Mouse (Mus musculus) midbrain, embryonic 15.5 days (tissue): ENCODE data around the gene Isy1. TPM values are rescaled to one million over a fixed set of nuclear protein-coding genes. Genes with fewer than 3 reads are reported as not detected.

Experiments used
- ATAC-seq: fragments of 200-750 bp; cut with Nextera tagmentation; replicated peaks from 2 replicates; pipeline ENCODE4 v1.8.0; 2017; ENCODE audit warnings: moderate TSS enrichment
- H3K27ac ChIP-seq: fragments of 300-500 bp; sonication (generic); 2 replicates; pipeline ENCODE4 v1.5.1; 2015; ENCODE audit warnings: mild to moderate bottlenecking, inconsistent platforms
- H3K27me3 ChIP-seq: fragments of 300-500 bp; sonication (generic); replicated peaks from 2 replicates; pipeline ENCODE4 v1.6.1; 2015; ENCODE audit warnings: inconsistent platforms
- H3K36me3 ChIP-seq: fragments of 300-500 bp; sonication (generic); replicated peaks from 2 replicates; pipeline ENCODE4 v1.6.1; 2015; ENCODE audit warnings: inconsistent platforms
- H3K4me1 ChIP-seq: fragments of 300-500 bp; sonication (generic); 2 replicates; pipeline ENCODE4 v1.6.1; 2015; ENCODE audit warnings: inconsistent platforms
- H3K4me2 ChIP-seq: fragments of 300-500 bp; sonication (generic); 2 replicates; pipeline ENCODE4 v1.6.1; 2015; ENCODE audit warnings: inconsistent platforms, mild to moderate bottlenecking, moderate library complexity
- H3K4me3 ChIP-seq: fragments of 300-500 bp; sonication (generic); 2 replicates; pipeline ENCODE4 v1.5.1; 2015; ENCODE audit warnings: mild to moderate bottlenecking, inconsistent platforms
- H3K9ac ChIP-seq: fragments of 300-500 bp; sonication (generic); 2 replicates; pipeline ENCODE4 v1.6.1; 2015; ENCODE audit warnings: mild to moderate bottlenecking, inconsistent platforms
- H3K9me3 ChIP-seq: fragments of 300-500 bp; sonication (generic); 2 replicates; pipeline ENCODE4 v1.6.1; 2016; ENCODE audit warnings: inconsistent platforms
- WGBS: fragments of 180-500 bp; shearing (Covaris S2); methylation state at CpG from one replicate; pipeline ENCODE4 v1.1.7; 2015; ENCODE audit warnings: mixed read lengths; 5-methylcytosine and 5-hydroxymethylcytosine counted together
- polyA plus RNA-seq: library from polyadenylated mRNA; unstranded; fragments of >200 nt; fragmentation: Nextera tagmentation; extraction: Ambion mirVana; gene quantifications from 2 replicates; pipeline ENCODE4 v1.2.1, GENCODE M21; 2015

Gene Isy1
- polyA plus RNA-seq, 1 experiment from 2014 or later: 20.9 TPM

DNA sequence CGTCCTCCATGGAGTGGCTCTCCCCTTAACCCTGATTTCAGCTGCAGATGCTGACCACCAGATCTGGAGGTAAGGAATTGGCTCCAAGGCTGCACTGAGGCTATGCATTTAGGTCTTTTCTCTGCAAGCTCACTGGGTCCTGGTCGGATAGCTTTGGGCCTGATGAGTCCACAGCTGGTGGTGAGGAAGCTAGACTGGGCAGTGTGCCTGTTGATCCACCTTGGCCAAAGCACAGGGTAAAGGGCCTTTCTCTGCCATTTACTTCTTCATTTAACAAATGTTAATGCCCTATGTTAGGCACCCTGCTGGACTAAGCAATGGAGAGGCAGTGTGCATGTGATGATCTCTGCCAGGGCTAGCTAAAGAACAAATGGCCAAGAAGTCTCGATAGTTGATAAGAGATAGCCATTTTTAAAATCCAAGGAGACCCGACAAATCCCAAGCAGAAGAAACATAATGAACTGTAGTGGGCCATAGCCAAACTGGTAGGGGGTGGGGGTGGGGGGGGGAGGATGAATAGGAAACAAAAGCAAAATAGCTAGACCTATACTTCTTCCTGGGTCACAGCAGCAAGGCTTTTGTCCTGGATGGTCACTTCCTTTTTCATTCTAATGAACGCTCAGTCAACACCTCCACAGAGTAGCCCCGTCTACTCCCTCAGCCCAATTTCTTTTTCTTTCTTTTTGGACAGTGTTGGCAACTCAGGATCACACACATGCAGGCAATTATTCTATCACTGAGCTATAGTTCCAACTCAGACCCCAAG lies 43.0 kb downstream of the Isy1 start:
- 60% methylated on average over 6 of the region's 6 CpGs for WGBS

DNA sequence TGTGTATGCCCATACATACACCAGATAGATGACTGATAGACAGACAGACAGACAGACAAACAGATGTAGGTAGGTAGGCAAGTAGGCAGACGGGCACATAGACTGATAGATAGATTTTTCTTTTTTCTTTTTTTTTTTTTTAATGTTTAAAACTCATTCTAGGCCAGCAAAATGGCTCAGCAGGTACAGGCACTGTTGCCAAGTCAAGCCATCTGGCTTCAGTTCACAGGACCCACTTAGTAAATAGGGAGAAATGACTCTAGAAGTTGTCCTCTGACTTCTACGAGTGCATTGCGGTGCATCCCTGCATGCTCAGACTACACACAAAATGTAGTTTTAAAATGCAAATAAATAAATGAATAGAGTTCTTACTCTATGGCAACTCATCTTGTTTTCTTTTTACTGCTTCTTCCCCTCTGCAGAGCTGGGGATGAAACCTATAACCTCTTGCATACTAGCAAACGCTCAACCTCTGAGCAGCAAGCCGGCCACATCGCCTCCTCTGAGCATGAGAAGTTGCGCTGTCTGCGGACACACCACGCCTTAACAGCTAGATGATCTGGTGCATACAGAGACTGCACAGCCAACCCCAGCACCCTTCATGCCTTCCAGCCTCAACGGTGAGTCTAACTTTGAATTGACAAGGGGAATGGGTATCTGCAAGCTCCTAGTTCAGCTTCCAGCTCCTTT lies 44.6 kb downstream of the Isy1 start:
- no peaks in the 10 kb centered on the region for H3K27me3 ChIP-seq
- WGBS: 95% methylated on average over 10 of the region's 10 CpGs
- ATAC-seq: no peak

More for the DNA sequence above, 43.0 kb downstream of the Isy1 start:
- Histone ChIP-seq H3K4me1 (no peaks in the 10 kb centered on the region), H3K27ac (no peak overlapping the region), H3K36me3 (peaks cover 9% of the 10 kb centered on the region; the same call in 1 of the 2 replicates), H3K9me3 (no peaks in the 10 kb centered on the region), H3K4me3 (no peak overlapping the region), H3K27me3 (no peaks in the 10 kb centered on the region), H3K9ac (no peak overlapping the region), H3K4me2 (no peak overlapping the region)
- no peak for ATAC-seq

DNA sequence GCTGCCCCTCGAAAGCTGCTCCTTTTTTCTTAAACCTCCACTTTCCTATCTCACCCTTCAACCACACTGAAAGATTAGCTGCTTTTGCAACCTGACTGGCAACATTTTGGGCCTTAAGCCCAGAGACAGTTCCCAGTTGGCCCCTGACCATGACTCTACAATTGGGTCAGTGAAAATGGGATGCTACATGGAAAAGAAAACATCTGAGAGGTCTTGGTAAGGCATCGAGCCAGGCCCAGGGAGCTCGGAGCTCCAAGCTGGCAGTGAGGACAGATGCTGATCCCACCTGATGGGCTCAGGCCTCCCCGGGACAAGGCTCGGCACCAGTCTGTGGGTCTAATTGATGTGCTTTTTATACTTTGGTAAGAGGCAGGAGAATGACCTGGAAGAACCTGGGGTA lies 46.8 kb downstream of the Isy1 start:
- ATAC-seq: no peak
- Histone ChIP-seq H3K4me1 (peaks cover 9% of the 10 kb centered on the region), H3K9me3 (no peaks in the 10 kb centered on the region), H3K4me3 (no peak overlapping the region), H3K27ac (no peak overlapping the region), H3K36me3 (peaks cover 9% of the 10 kb centered on the region; the same call in 1 of the 2 replicates), H3K4me2 (no peak overlapping the region), H3K9ac (no peak overlapping the region), H3K27me3 (no peaks in the 10 kb centered on the region)
- 94% methylated on average over 5 of the region's 5 CpGs for WGBS

More for the DNA sequence above, 44.6 kb downstream of the Isy1 start:
- Histone ChIP-seq H3K4me3 (no peak overlapping the region), H3K27ac (no peak overlapping the region), H3K9me3 (no peaks in the 10 kb centered on the region), H3K36me3 (peaks cover 9% of the 10 kb centered on the region; the same call in 1 of the 2 replicates), H3K4me1 (peaks cover 8% of the 10 kb centered on the region), H3K9ac (no peak overlapping the region), H3K4me2 (no peak overlapping the region)

DNA sequence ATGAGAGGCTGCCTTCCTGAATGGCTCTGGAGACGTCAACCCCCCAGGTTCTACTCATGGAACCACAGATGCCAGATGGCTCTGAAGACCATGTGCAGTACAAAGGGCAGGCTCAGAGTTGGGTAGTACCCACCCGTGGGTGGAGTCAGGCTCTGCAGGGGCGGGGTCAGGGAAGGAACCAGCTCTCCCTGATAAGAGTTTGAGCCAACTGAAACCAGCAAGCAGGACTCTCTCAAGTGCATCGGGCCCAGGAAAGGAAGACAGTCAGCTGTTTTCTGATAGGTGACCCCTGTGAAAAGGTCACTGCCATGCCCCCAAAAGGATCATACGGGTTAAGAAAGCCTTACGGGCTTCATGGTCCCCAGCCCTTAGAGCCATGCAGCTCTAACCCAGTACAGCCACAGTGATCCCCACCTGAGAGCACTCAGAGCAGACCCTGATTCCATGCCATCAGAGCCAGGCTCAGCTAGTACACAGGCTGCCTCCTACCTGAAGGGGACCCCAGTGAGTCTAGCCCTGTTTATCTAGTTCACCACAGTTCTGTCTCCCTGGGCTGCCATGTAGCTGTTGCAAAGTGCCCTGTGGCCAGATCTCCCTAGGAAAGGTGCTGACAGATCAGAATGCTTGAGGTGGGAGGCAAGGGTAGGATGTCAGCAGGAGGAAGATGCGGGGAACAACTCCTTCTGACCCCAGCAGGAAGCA lies 47.7 kb downstream of the Isy1 start:
- Histone ChIP-seq H3K9ac (no peak overlapping the region), H3K27ac (no peak overlapping the region), H3K4me2 (no peak overlapping the region), H3K9me3 (no peaks in the 10 kb centered on the region), H3K27me3 (no peaks in the 10 kb centered on the region), H3K36me3 (peaks cover 9% of the 10 kb centered on the region; the same call in 1 of the 2 replicates), H3K4me1 (peaks cover 9% of the 10 kb centered on the region), H3K4me3 (no peak overlapping the region)
- 79% methylated on average over 7 of the region's 7 CpGs for WGBS
- ATAC-seq: no peak

DNA sequence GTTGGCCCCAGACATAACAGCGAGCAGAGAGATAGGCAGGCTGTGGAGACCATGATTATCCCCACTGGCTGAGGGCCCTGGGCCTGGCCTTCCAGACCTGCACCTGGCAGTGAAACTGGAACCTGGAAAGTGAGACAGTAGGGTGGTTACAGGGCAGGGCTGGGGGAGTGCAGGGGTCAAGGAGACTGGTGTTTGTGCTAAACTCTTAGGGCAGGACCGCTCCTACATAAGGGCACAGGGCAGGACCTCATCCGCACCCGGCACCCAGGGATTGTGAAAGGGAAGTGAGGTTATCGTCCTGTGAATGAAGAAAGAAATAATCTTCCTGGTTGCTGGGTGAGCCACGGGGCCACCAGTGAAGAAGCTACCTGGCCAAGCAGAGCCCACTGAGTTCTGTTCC lies 48.8 kb downstream of the Isy1 start:
- peaks cover 9% of the 10 kb centered on the region; the same call in 1 of the 2 replicates for H3K36me3 ChIP-seq
- H3K9me3 ChIP-seq: no peaks in the 10 kb centered on the region
- H3K4me3 ChIP-seq: no peak overlapping the region
- no peak overlapping the region for H3K9ac ChIP-seq
- peaks cover 9% of the 10 kb centered on the region for H3K4me1 ChIP-seq
- 94% methylated on average over 6 of the region's 6 CpGs for WGBS
- no peak overlapping the region for H3K4me2 ChIP-seq
- ATAC-seq: no peak
- H3K27ac ChIP-seq: no peak overlapping the region
- H3K27me3 ChIP-seq: no peaks in the 10 kb centered on the region

DNA sequence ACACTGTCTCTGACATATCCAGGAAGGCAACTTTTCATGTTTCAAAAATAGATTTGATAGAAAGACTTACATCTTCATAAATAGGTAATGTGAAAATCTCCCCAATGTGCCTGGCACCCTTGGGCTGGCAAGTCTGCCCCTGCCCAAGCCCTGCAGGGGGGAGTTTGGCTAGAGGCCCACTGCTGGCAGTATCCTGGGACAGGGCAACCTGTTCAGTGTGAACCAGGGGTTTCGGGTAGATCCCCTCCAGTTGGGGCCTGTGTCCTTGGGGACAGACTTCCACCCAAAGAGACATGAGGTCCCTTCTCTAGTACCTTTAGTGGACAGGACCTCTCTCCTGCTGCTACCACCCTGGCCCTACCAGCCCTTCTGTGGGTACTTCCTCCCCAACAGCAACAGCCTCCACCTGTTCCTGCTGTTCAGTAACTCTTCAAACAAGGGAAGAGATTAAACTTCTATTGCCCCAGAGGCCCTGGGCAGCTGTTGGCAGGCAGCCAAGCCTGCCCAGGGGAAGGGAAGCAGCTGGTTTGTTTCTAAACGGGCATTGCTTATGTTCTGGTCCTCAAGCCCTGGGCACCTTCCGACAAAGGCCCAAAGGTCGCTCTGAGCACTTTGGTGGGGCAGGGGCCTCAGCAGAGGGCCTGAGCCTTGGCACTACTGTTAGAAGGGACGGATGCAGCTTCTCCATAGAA lies 49.6 kb downstream of the Isy1 start:
- Histone ChIP-seq H3K9me3 (no peaks in the 10 kb centered on the region), H3K4me3 (no peak overlapping the region), H3K4me1 (peaks cover 9% of the 10 kb centered on the region), H3K4me2 (no peak overlapping the region), H3K9ac (no peak overlapping the region), H3K36me3 (peaks cover 9% of the 10 kb centered on the region; the same call in 1 of the 2 replicates), H3K27me3 (no peaks in the 10 kb centered on the region), H3K27ac (0 out of 2 replicates have a peak overlapping the region, but pooled peaks have one; percentile 31)
- 49% methylated on average over 5 of the region's 5 CpGs for WGBS
- ATAC-seq: no peak

DNA sequence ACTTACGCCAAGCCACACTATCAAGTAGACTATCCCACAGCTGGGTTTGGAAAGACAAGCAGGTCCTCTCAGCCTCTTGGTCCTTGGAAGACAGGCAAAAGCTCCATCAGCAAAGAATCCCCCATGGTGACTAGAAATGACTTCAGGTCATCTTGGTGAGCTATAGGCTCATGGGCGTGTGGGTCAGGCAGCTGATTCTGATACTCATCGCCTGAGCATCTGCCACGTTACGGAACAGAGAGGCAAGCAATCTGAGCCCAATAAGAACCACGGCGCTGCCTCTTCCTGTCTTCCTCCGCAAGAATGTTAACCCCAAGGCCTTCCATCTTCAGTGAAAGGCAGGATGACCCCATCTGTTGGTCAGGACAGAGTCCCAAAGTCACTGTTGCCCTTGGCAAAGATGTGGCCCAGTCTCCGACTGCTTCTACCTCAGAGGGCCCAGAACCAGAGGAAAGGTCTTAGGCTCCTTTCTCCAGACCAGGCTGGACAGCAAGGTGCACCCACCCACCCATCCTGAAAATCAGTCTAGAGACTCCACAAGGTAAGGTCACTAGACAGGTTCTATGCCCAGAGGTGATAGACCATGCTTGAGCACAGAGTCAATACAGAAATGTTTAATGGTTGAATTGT lies 50.2 kb downstream of the Isy1 start:
- Histone ChIP-seq H3K36me3 (peaks cover 9% of the 10 kb centered on the region; the same call in 1 of the 2 replicates), H3K27ac (no peak overlapping the region), H3K9me3 (no peaks in the 10 kb centered on the region), H3K9ac (no peak overlapping the region), H3K4me1 (peaks cover 9% of the 10 kb centered on the region), H3K27me3 (no peaks in the 10 kb centered on the region), H3K4me2 (no peak overlapping the region), H3K4me3 (no peak overlapping the region)
- 95% methylated on average over 9 of the region's 9 CpGs for WGBS
- no peak for ATAC-seq

DNA sequence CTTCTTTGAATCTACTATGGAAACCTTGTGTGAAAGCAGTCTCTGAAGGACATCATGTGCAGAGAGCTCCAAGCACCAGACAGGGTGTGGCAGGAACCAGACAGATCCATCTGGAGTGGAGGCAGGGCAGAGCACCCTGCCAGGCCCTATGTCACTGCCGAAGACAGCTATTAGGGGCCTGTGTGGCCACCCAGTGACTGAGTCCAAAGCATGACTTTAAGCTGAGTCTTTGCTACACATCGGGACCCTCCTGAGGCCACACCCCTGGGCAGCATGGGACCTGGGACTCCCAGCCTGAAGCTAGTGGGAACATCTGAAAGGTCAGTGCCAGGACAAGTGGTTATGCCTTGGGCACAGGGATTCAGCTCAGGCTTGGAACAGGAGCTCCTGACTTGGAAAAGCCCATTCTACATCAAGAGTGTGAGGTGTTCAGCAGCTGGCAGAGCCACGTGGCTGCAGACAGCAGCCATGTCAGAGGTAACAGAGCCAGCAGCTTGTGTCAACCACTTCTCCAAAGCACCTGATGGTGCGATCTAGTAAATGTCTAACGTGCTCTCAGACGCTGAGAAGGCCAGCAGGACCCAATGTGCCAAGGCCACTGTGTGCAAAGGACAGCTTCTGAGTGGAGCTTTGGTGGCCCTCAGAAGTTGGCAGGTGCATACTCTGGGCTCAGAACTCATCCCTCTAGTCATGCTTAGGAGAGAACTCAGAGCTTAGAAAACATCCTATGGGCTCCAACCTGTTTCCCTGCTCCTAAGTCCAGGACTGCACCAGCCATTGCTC lies 51.3 kb downstream of the Isy1 start:
- Histone ChIP-seq H3K4me1 (peaks cover 9% of the 10 kb centered on the region), H3K4me2 (no peak overlapping the region), H3K27me3 (no peaks in the 10 kb centered on the region), H3K4me3 (no peak overlapping the region), H3K27ac (no peak overlapping the region), H3K9me3 (no peaks in the 10 kb centered on the region), H3K9ac (no peak overlapping the region), H3K36me3 (peaks cover 6% of the 10 kb centered on the region; the same call in 1 of the 2 replicates)
- ATAC-seq: no peak
- 90% methylated on average over 6 of the region's 6 CpGs for WGBS

DNA sequence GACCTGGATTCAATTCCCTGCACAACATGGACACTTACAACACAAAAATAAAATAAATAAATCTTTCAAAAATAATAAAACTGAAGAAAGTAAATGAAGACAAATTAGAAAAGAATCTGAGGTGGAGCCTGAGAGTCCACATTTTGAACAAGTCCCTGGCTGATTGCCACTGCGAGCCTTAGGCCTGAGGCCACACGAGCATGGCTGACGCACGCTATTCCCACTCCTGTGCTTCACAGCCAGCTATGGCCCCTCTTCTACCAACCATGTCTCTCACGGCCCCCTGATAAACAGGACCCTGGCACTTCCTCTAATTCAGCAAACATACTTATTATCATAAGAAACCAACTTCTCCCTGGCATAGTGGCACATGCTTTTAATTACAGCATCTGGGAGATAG lies 52.0 kb downstream of the Isy1 start:
- Histone ChIP-seq H3K4me2 (no peak overlapping the region), H3K27me3 (no peaks in the 10 kb centered on the region), H3K9me3 (no peaks in the 10 kb centered on the region), H3K9ac (no peak overlapping the region), H3K4me3 (no peak overlapping the region), H3K27ac (no peak overlapping the region), H3K36me3 (no peaks in the 10 kb centered on the region), H3K4me1 (peaks cover 9% of the 10 kb centered on the region)
- no peak for ATAC-seq
- WGBS: 87% methylated on average over 5 of the region's 5 CpGs

DNA sequence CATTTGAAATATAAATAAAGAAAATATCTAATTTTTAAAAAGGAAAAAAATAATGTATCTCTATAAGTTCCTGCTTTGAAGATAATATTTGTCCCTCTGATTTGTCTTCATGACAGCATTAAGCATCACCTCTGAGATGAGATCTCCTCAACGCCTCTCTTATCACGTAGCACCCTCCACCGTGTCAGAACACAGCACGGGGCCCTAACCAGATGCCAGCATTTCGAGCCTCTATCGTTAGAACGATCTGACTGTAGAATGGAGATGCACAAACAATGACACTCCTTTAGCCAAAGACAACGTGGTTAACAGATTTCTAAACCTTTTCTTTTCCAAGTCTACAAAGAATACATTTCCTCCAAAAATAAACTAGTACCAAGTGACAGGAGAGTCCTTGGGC lies 54.6 kb downstream of the Isy1 start:
- Histone ChIP-seq H3K27me3 (no peaks in the 10 kb centered on the region), H3K36me3 (no peaks in the 10 kb centered on the region), H3K27ac (no peak overlapping the region), H3K4me1 (peaks cover 2% of the 10 kb centered on the region), H3K9ac (no peak overlapping the region), H3K4me2 (no peak overlapping the region), H3K4me3 (no peak overlapping the region), H3K9me3 (no peaks in the 10 kb centered on the region)
- 80% methylated on average over 8 of the region's 8 CpGs for WGBS
- ATAC-seq: no peak
